Mouse (Mus musculus) effector memory CD4-positive, alpha-beta T cell, adult 5 months (primary cell): ENCODE results near the gene Clasrp. TPM values are rescaled to one million over a fixed set of nuclear protein-coding genes. Genes with fewer than 3 reads are reported as not detected.

ENCODE experiments used
- polyA plus RNA-seq: library from polyadenylated mRNA; unstranded; fragments of 100-300 nt; shearing (Covaris generic); gene quantifications from one replicate; pipeline ENCODE4 v1.2.1, GENCODE M21; 2017

Clasrp gene
- polyA plus RNA-seq, result 50.9 TPM

DNA sequence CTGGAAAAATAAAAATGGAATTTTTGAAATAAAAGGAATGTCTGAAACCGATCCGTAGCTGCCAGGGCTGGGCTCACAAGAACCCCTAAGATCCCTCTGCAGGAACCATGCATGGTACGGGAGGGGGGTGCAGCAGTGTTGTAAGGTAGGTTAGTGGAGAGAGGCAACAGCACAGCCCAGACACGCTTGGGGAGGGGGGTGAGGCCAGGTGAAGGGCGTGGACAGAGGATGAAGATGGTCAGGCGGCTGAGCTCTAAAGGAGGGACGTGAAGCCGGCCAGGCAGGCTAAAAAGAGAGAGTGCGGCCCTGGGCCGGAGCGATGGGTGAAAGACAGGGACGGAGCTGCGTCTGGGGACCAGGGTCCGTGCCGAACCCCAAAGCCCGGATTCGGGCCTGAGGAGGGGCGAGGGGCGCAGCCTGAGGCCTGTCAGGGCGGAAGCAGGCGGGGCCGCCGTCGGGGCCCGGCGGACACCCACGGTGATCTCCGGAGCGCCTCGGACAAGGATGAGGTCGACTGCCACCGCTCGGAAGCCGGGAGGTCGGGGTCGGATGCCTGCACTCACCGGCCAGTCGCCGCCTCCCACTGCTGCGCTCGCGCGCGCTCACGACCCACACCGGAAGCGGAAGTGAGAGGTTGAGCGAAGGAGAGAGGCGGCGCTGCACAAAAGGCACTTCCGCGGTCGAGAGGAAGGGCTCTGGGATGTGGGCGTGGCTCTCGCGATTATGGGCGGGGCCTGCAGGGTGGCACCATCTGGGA is at the start of gene Clasrp:
Gene Clasrp (minus strand): TSS at position 638 of the 757 bp plus-strand sequence.

DNA sequence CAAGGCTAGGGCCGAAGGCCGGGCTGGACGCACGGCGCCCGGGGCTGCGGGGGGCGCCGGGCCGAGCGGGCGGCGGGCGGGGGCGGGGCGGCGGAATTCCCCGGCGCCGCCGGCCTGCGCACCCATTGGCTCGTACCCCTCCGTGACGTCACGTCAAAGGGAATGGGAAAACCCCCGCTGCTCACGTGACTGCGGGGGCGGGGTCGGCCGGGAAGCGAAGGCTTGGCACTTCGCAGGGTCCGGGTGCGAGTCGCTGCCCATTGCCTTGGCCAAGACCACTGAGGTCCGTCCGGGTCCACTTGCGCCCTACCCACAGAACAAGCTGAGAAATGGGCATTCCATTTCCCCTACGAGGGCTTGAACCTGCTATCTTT is 25.1 kb upstream of the Clasrp start, which contains the start of gene Relb:
Gene Relb (minus strand): TSS at position 78 of the 374 bp plus-strand sequence.

GRCm38 (mm10) chr7:19577141-19577852 is 27.0 kb downstream of the Clasrp start, which contains the start of the genes Zfp296 and Gemin7:
Gene Zfp296 (plus strand): TSS chr7:19577287.
Gene Gemin7 (minus strand): TSS chr7:19577595.

DNA sequence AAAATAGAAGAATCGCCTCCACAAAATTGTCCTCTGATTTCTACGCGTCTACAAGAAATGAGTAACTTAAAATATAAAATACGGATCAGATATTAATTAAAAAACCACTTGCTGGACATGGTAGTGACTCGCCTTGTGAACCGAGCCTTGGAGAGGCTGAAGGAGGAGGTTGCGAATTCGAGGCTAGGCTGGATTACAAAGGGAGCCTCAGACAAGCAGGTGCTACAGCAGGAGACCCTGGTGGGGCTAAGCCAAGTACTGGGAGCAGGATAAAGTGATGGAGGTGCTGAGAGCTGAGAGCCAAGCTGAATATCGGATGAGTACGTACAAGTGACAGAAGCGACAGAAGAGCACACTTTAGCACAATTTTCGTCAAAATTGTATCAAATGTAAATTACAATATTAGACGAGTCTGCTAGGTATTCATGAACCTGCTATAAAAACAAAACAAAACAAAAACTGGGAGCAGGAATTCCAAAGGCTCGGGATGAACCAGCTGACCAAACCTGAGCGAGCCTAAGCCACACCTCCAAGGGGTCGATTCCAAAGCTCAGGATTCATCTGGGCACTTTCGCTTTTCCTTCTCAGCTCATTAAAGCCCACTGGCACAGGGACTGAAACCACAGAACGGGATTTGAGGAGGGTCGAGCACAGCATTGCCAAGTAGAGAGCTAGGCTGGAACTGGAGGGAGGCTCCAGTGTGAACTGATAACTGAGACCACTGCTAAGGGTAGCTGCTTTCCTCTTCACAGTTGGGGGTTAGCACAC is 41.5 kb downstream of the Clasrp start, which contains the start of gene Ppp1r37:
Gene Ppp1r37 (minus strand): TSS at position 434 of the 768 bp plus-strand sequence.

Other genes with a start within 250 kb of the Clasrp start
- gene Cd3eap, start 245.0 kb downstream of the Clasrp start, polyA plus RNA-seq, result 5.2 TPM
- 1.9 TPM for gene Ppp1r13l, start 244.7 kb downstream of the Clasrp start, polyA plus RNA-seq
- gene Ercc2, start 222.5 kb downstream of the Clasrp start, polyA plus RNA-seq, result 7.5 TPM
- 6.9 TPM for gene Klc3, start 200.4 kb downstream of the Clasrp start, polyA plus RNA-seq
- gene Ckm, start 199.7 kb downstream of the Clasrp start, polyA plus RNA-seq, result not detected
- 6.2 TPM for gene Mark4, start 145.7 kb downstream of the Clasrp start, polyA plus RNA-seq
- not detected for gene Exoc3l2, start 141.2 kb downstream of the Clasrp start, polyA plus RNA-seq
- gene Bloc1s3, start 96.1 kb downstream of the Clasrp start, polyA plus RNA-seq, result 4.3 TPM
- gene Trappc6a, start 96.1 kb downstream of the Clasrp start, polyA plus RNA-seq, result 43.9 TPM
- not detected for gene Nkpd1, start 86.6 kb downstream of the Clasrp start, polyA plus RNA-seq
- 16.7 TPM for gene Ppp1r37, start 41.4 kb downstream of the Clasrp start, polyA plus RNA-seq
- 1.1 TPM for gene Zfp296, start 27.2 kb downstream of the Clasrp start, polyA plus RNA-seq
- 79.8 TPM for gene Gemin7, start 26.9 kb downstream of the Clasrp start, polyA plus RNA-seq
- 177 TPM for gene Relb, start 25.0 kb upstream of the Clasrp start, polyA plus RNA-seq
- 116 TPM for gene Clptm1, start 60.5 kb upstream of the Clasrp start, polyA plus RNA-seq
- gene Apoc2, start 73.5 kb upstream of the Clasrp start, polyA plus RNA-seq, result not detected
- gene Gm44805, start 76.9 kb upstream of the Clasrp start, polyA plus RNA-seq, result not detected
- not detected for gene Apoc4, start 77.0 kb upstream of the Clasrp start, polyA plus RNA-seq
- gene Apoc1, start 88.2 kb upstream of the Clasrp start, polyA plus RNA-seq, result not detected
- gene Apoe, start 94.7 kb upstream of the Clasrp start, polyA plus RNA-seq, result 4.2 TPM
- gene Tomm40, start 111.0 kb upstream of the Clasrp start, polyA plus RNA-seq, result 58.7 TPM
- gene Nectin2, start 146.0 kb upstream of the Clasrp start, polyA plus RNA-seq, result not detected
- 0.75 TPM for gene Bcam, start 166.5 kb upstream of the Clasrp start, polyA plus RNA-seq
- gene Cblc, start 192.3 kb upstream of the Clasrp start, polyA plus RNA-seq, result not detected
- 112 TPM for gene Bcl3, start 218.3 kb upstream of the Clasrp start, polyA plus RNA-seq
- not detected for gene Gm19345, start 247.5 kb upstream of the Clasrp start, polyA plus RNA-seq